Mouse (Mus musculus) hindbrain, embryonic 15.5 days (tissue): ENCODE data around the gene Nsd2. TPM values are rescaled to one million over a fixed set of nuclear protein-coding genes. Genes with fewer than 3 reads are reported as not detected.
"Not testable (repeated sequence)": the region's sequence is repeated elsewhere in the genome, so short reads cannot be mapped to it uniquely, and the experiment has no call there.

ENCODE experiments used
- ATAC-seq: fragments of 200-750 bp; cut with Nextera tagmentation; 2 replicates; pipeline ENCODE4 v1.8.0; 2017; ENCODE audit warnings: low read depth, moderate number of reproducible peaks, moderate TSS enrichment; ENCODE audit not compliant: low FRiP score
- H3K27ac ChIP-seq: fragments of 300-500 bp; sonication (generic); replicated peaks from 2 replicates; pipeline ENCODE4 v1.5.1; 2015; ENCODE audit warnings: mild to moderate bottlenecking, inconsistent platforms
- H3K27me3 ChIP-seq: fragments of 300-500 bp; sonication (generic); 2 replicates; pipeline ENCODE4 v1.6.1; 2015; ENCODE audit warnings: control low read depth, inconsistent platforms
- H3K36me3 ChIP-seq: fragments of 300-500 bp; sonication (generic); 2 replicates; pipeline ENCODE4 v1.6.1; 2015; ENCODE audit warnings: control low read depth, inconsistent platforms
- H3K4me1 ChIP-seq: fragments of 300-500 bp; sonication (generic); replicated peaks from 2 replicates; pipeline ENCODE4 v1.6.1; 2015; ENCODE audit warnings: control low read depth, inconsistent platforms
- H3K4me2 ChIP-seq: fragments of 300-500 bp; sonication (generic); 2 replicates; pipeline ENCODE4 v1.6.1; 2015; ENCODE audit warnings: moderate library complexity, mild to moderate bottlenecking, inconsistent platforms
- H3K4me3 ChIP-seq: fragments of 300-500 bp; sonication (generic); 2 replicates; pipeline ENCODE4 v1.5.1; 2015; ENCODE audit warnings: mild to moderate bottlenecking, inconsistent platforms
- H3K9ac ChIP-seq: fragments of 300-500 bp; sonication (generic); 2 replicates; pipeline ENCODE4 v1.6.1; 2015; ENCODE audit warnings: inconsistent platforms
- H3K9me3 ChIP-seq: fragments of 300-500 bp; sonication (generic); 2 replicates; pipeline ENCODE4 v1.6.1; 2016; ENCODE audit warnings: control low read depth, inconsistent platforms
- WGBS: fragments of 180-500 bp; shearing (Covaris S2); methylation state at CpG from one replicate; pipeline ENCODE4 v1.1.7; 2015; 5-methylcytosine and 5-hydroxymethylcytosine counted together
- microRNA-seq: library from miRNA; unstranded; fragments of <30 nt; microRNA quantifications from one replicate; pipeline ENCODE4, GENCODE M21; 2016
- polyA plus RNA-seq: library from polyadenylated mRNA; unstranded; fragments of >200 nt; fragmentation: Nextera tagmentation; extraction: Ambion mirVana; gene quantifications from 2 replicates; pipeline ENCODE4 v1.2.1, GENCODE M21; 2015

Nsd2 gene
- polyA plus RNA-seq, 1 experiment from 2014 or later: 67.4 TPM

DNA sequence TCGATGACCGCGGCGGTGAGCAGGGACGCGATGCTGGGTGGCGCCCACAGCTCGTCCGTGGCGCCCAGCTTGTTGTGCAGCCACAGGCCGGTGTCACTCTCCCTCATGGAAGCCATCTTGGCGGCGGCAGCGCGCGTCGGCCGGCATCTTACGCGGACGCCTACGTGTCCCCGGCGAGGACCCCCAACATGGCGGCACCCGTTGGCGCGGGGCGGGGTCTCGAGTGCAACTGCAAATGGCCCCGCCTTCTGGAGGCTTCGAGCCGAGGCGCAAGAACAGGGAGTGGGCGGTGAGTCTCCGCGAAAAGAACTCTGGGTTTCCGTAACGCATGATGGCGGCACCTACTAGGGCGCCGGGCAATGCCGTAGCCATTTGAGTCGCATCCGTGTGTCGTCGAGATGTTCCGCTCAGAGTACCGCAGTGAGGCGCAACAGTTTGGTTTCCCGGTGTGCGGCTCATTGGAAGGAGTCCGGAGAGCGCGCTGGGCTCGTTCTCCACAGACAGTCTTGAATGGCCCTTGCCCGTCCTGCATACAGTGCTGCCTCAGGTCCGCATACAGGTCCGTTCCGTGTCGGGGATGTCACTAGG lies 115.7 kb downstream of the Nsd2 start, which contains the start of gene Nelfa:
TSS of gene Nelfa (minus strand) at position 294 of the 588 bp plus-strand sequence.
- H3K27ac ChIP-seq: peak within 1 kb of the TSS; percentile 96
- H3K9me3 ChIP-seq: no peaks in the 10 kb centered on the region
- H3K36me3 ChIP-seq: 0 out of 2 replicates have a peak, but pooled peaks cover 3% of the 10 kb centered on the region
- peak within 1 kb of the TSS; percentile 63 for H3K4me2 ChIP-seq
- peak within 1 kb of the TSS; percentile 86 for H3K9ac ChIP-seq
- peaks cover 28% of the 10 kb centered on the region for H3K4me1 ChIP-seq
- no peaks in the 10 kb centered on the region for H3K27me3 ChIP-seq
- ATAC-seq: peak; percentile 99
- WGBS: under 1% methylated on average over 61 of the region's 61 CpGs
- H3K4me3 ChIP-seq: peak within 1 kb of the TSS; percentile 95

DNA sequence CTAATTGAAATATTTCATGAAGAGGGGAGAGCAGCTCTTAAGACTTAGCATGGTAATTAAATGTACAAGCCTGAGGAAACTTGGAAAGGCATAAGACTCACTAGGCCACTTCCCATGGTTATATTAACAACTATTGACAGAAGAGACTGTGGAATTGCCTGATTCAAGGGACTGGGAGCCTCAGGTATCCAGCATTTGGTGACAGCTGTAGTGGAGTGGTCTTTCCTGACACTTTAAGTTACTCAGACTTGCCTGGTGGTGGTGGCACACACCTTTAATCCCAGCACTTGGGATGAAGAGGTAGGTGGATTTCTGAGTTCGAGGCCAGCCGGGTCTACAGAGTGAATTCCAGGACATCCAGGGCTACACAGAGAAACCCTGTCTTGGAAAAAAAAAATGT lies 116.7 kb downstream of the Nsd2 start:
- Histone ChIP-seq H3K9me3 (no peaks in the 10 kb centered on the region), H3K9ac (0 out of 2 replicates have a peak overlapping the region, but pooled peaks have one; percentile 55), H3K4me1 (peaks cover 28% of the 10 kb centered on the region), H3K4me2 (peak overlapping the region; percentile 62), H3K36me3 (0 out of 2 replicates have a peak, but pooled peaks cover 3% of the 10 kb centered on the region), H3K27ac (no peak overlapping the region), H3K27me3 (no peaks in the 10 kb centered on the region), H3K4me3 (no peak overlapping the region)
- 96% methylated on average over 2 of the region's 2 CpGs for WGBS
- ATAC-seq: no peak

DNA sequence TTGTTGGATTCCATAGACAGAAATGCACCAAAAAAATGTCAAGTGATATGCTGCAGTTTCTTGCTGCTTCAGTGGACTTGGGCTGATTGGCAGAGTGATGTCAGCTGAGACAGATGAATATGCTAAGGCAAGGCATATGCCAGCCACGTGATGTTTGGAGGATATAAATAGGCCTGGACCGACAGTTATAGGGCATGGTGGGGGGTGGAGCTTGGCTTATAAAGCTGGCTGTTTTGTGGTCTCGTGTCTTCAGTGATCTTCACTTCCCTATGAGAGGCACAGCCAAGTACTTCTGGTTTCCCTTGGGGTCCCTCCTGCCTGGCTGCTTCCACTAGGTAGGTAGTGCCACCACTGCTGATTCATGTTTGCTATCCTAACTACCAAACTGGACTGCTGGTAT lies 117.9 kb downstream of the Nsd2 start:
- 93% methylated on average over 3 of the region's 3 CpGs for WGBS
- Histone ChIP-seq H3K4me1 (peaks cover 27% of the 10 kb centered on the region), H3K9ac (no peak overlapping the region), H3K9me3 (no peaks in the 10 kb centered on the region), H3K27ac (no peak overlapping the region), H3K4me2 (no peak overlapping the region), H3K27me3 (no peaks in the 10 kb centered on the region), H3K36me3 (0 out of 2 replicates have a peak, but pooled peaks cover 3% of the 10 kb centered on the region), H3K4me3 (no peak overlapping the region)
- no peak for ATAC-seq

DNA sequence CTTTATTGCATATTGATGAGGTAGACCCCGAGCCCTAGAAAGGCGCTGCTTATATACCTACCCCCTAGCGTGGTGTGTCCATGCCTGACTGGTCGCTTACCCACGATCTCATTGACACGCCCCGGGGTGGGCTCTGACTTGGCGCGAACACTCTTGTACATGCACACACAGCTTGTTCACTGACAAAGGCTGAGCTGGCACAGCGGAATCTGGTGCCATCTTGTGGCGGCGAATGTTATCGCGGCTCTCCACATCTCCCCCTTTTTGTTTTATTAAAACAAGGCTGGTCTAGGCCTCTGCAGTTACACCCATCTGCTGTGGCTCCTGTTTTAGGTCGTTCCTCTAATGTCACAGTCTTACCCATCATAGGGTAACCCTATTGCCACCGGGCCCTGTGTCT lies 126.5 kb downstream of the Nsd2 start:
- not testable (repeated sequence) for H3K9me3 ChIP-seq, H3K4me3 ChIP-seq, H3K4me2 ChIP-seq, ATAC-seq, H3K27ac ChIP-seq, H3K9ac ChIP-seq, H3K36me3 ChIP-seq, H3K27me3 ChIP-seq, H3K4me1 ChIP-seq
- WGBS: 87% methylated on average over 16 of the region's 16 CpGs

Small RNAs within 50 kb of the gene (microRNA-seq; reads per million reads assigned to microRNA genes)
- gene Mir7024: not detected

Other genes with a start within 250 kb of the Nsd2 start
- 30.0 and 33.6 TPM in 2 replicates for gene Fam53a, start 191.1 kb upstream of the Nsd2 start, polyA plus RNA-seq
- 0.47 and 0.64 TPM in 2 replicates for gene Gm9903, start 190.8 kb upstream of the Nsd2 start, polyA plus RNA-seq
- gene Slbp, start 168.2 kb upstream of the Nsd2 start, polyA plus RNA-seq: 118 and 127 TPM in 2 replicates
- gene Tacc3, start 162.6 kb upstream of the Nsd2 start, polyA plus RNA-seq: 40.9 and 48.9 TPM in 2 replicates
- 31.4 and 32.7 TPM in 2 replicates for gene Tmem129, start 162.3 kb upstream of the Nsd2 start, polyA plus RNA-seq
- 39.4 and 40.5 TPM in 2 replicates for gene Fgfr3, start 99.1 kb upstream of the Nsd2 start, polyA plus RNA-seq
- 72.8 and 76.7 TPM in 2 replicates for gene Letm1, start 37.9 kb upstream of the Nsd2 start, polyA plus RNA-seq
- gene Nelfa, start 115.7 kb downstream of the Nsd2 start, polyA plus RNA-seq: 40.5 and 44.3 TPM in 2 replicates
- 598 and 652 TPM in 2 replicates for gene Gm1673, start 162.7 kb downstream of the Nsd2 start, polyA plus RNA-seq
- 6.2 TPM in 2 replicates for gene Nat8l, start 175.3 kb downstream of the Nsd2 start, polyA plus RNA-seq